Mouse (Mus musculus): Measurements from ENCODE around the gene Herc3.

The Herc3 gene

GRCm38 (mm10) chr6:58913971-58914370 lies 82.7 kb downstream of the Herc3 start:
- no peak for DNase-seq (ENCODE audit: extremely low spot score, low spot score)

GRCm38 (mm10) chr6:58916498-58916897 lies 85.2 kb downstream of the Herc3 start:
- DNase-seq (ENCODE audit: extremely low spot score, low spot score), result no peak

- no peak for DNase-seq (ENCODE audit: extremely low spot score, low spot score)
These were observed 89.5 kb downstream of the Herc3 start for GRCm38 (mm10) chr6:58920735-58921134.

- DNase-seq (ENCODE audit: extremely low spot score, low spot score), result no peak
These were observed 90.4 kb downstream of the Herc3 start for GRCm38 (mm10) chr6:58921623-58922022.

GRCm38 (mm10) chr6:58922511-58922910 lies 91.2 kb downstream of the Herc3 start:
- DNase-seq (ENCODE audit: extremely low spot score, low spot score), result no peak

- no peak for DNase-seq (ENCODE audit: extremely low spot score, low spot score)
These were observed 96.6 kb downstream of the Herc3 start for GRCm38 (mm10) chr6:58927881-58928280.

GRCm38 (mm10) chr6:58929911-58930431 lies 98.7 kb downstream of the Herc3 start:
- no peak for DNase-seq (ENCODE audit: extremely low spot score, low spot score)

GRCm38 (mm10) chr6:58931149-58931548 lies 99.9 kb downstream of the Herc3 start:
- no peak for DNase-seq (ENCODE audit: extremely low spot score, low spot score)

GRCm38 (mm10) chr6:58932515-58933188 lies 101.4 kb downstream of the Herc3 start:
- no peak for DNase-seq (ENCODE audit: extremely low spot score, low spot score)

GRCm38 (mm10) chr6:58933189-58933913 lies 102.1 kb downstream of the Herc3 start:
- no peak for DNase-seq (ENCODE audit: extremely low spot score, low spot score)

GRCm38 (mm10) chr6:58934144-58934543 lies 102.9 kb downstream of the Herc3 start:
- DNase-seq (ENCODE audit: extremely low spot score, low spot score), result no peak

- no peak for DNase-seq (ENCODE audit: extremely low spot score, low spot score)
These were observed 106.5 kb downstream of the Herc3 start for GRCm38 (mm10) chr6:58937726-58938125.

GRCm38 (mm10) chr6:58942276-58942675 lies 111.0 kb downstream of the Herc3 start:
- DNase-seq (ENCODE audit: extremely low spot score, low spot score), result no peak

- DNase-seq (ENCODE audit: extremely low spot score, low spot score), result no peak
These were observed 112.7 kb downstream of the Herc3 start for GRCm38 (mm10) chr6:58943958-58944357.

GRCm38 (mm10) chr6:58946246-58946645 lies 115.0 kb downstream of the Herc3 start:
- no peak for DNase-seq (ENCODE audit: extremely low spot score, low spot score)

- DNase-seq (ENCODE audit: extremely low spot score, low spot score), result no peak
These were observed 115.6 kb downstream of the Herc3 start for GRCm38 (mm10) chr6:58946840-58947239.

GRCm38 (mm10) chr6:58950410-58950809 lies 119.1 kb downstream of the Herc3 start:
- no peak for DNase-seq (ENCODE audit: extremely low spot score, low spot score)

- no peak for DNase-seq (ENCODE audit: extremely low spot score, low spot score)
These were observed 120.1 kb downstream of the Herc3 start for GRCm38 (mm10) chr6:58951128-58951992.

GRCm38 (mm10) chr6:58960523-58960922 lies 129.3 kb downstream of the Herc3 start:
- DNase-seq (ENCODE audit: extremely low spot score, low spot score), result no peak

GRCm38 (mm10) chr6:58962691-58963090 lies 131.4 kb downstream of the Herc3 start:
- DNase-seq (ENCODE audit: extremely low spot score, low spot score), result no peak

GRCm38 (mm10) chr6:58964091-58964490 lies 132.8 kb downstream of the Herc3 start:
- no peak for DNase-seq (ENCODE audit: extremely low spot score, low spot score)

GRCm38 (mm10) chr6:58964565-58964964 lies 133.3 kb downstream of the Herc3 start:
- no peak for DNase-seq (ENCODE audit: extremely low spot score, low spot score)

Measured in neural tube, embryonic 10.5 days (tissue).